Mouse (Mus musculus) forebrain, embryonic 10.5 days (tissue): ENCODE measurements around the gene Gna12. TPM values are rescaled to one million over a fixed set of nuclear protein-coding genes. Genes with fewer than 3 reads are reported as not detected.

ENCODE experiments used
- DNase-seq: peaks from one replicate; pipeline ENCODE4 v3.0.0-alpha.2; 2017; ENCODE audit warnings: low spot score; ENCODE audit errors: extremely low spot score
- H3K27ac ChIP-seq: fragments of 300-500 bp; sonication (generic); 2 replicates; pipeline ENCODE4 v1.5.1; 2016; ENCODE audit warnings: mild to moderate bottlenecking
- H3K27me3 ChIP-seq: fragments of 300-500 bp; sonication (generic); 2 replicates; pipeline ENCODE4 v1.6.1; 2016; ENCODE audit warnings: mild to moderate bottlenecking; ENCODE audit not compliant: poor library complexity, severe bottlenecking
- H3K36me3 ChIP-seq: fragments of 300-500 bp; sonication (generic); replicated peaks from 2 replicates; pipeline ENCODE4 v1.6.1; 2016; ENCODE audit warnings: mild to moderate bottlenecking, moderate library complexity
- H3K4me1 ChIP-seq: fragments of 300-500 bp; sonication (generic); 2 replicates; pipeline ENCODE4 v1.6.1; 2016
- H3K4me3 ChIP-seq: fragments of 300-500 bp; sonication (generic); 2 replicates; pipeline ENCODE4 v1.5.1; 2016; ENCODE audit warnings: mild to moderate bottlenecking, moderate library complexity
- H3K9me3 ChIP-seq: fragments of 300-500 bp; sonication (generic); 2 replicates; pipeline ENCODE4 v1.6.1; 2016; ENCODE audit warnings: mild to moderate bottlenecking, moderate library complexity
- WGBS: fragments of 180-500 bp; shearing (Covaris S2); methylation state at CpG from one replicate; pipeline ENCODE4 v1.1.7; 2016; 5-methylcytosine and 5-hydroxymethylcytosine counted together
- polyA plus RNA-seq: library from polyadenylated mRNA; unstranded; fragments of >200 nt; fragmentation: Nextera tagmentation; extraction: Ambion mirVana; gene quantifications from 2 replicates; pipeline ENCODE4 v1.2.1, GENCODE M21; 2016

Gene Gna12
- polyA plus RNA-seq, 1 experiment from 2014 or later: 7.6 TPM

DNA sequence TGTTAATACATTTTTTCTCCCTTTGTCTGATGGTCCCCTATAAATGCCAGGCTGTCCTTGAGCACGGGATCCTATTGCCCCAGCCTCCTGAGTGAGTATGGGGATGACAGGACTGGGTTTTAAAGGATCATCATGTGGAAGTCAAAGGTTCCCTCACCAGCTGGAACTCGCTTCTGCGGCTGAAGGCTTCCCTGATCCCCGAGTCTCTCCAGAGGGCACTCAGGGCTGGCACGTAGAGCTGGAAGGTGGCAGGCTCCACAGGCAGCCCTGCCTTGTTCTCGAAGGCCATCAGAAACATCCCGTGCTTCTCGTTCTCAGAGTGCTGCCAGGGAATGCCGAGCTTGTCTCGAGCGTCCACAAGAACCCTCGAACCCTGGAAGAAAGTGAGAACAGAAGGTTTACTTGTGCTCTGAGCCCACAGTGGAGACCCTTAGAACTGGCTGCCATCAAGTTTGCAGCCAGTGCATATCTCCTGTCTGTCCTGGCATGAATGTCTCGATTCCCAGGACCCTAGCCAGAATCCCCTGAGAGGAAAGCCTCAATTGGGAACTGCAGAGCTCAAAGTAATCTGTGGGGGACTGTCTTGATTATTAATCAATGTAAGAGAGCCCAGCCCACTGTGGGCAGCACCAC lies 44.9 kb downstream of the Gna12 start:
- DNase-seq: no peak
- Histone ChIP-seq H3K27me3 (no peaks in the 10 kb centered on the region), H3K9me3 (no peaks in the 10 kb centered on the region), H3K27ac (no peak overlapping the region), H3K4me1 (peaks cover 15% of the 10 kb centered on the region), H3K36me3 (peaks cover 55% of the 10 kb centered on the region), H3K4me3 (no peak overlapping the region)
- 93% methylated on average over 13 of the region's 13 CpGs for WGBS

DNA sequence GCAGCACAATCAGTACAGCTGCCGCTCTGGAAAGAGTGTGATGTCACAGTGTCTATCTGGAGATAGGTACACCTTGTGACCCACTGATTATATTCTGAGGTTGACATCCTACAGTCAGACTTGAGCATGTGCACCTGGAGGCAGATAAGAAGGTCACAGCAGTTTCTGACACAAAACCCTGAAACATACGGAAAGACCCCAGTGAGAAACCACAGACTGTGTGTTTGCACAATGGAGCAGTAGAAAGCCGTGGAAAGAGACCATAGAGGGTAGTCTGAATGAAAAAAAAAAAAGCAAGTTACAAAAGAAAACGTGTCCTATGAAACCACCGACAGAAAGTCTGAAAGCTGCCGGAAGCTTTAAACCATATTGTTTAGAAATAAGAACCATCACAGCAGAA lies 45.9 kb downstream of the Gna12 start:
- H3K27ac ChIP-seq: no peak overlapping the region
- peaks cover 6% of the 10 kb centered on the region; the same call in 1 of the 2 replicates for H3K4me1 ChIP-seq
- WGBS: 91% methylated on average over 6 of the region's 6 CpGs
- peaks cover 64% of the 10 kb centered on the region for H3K36me3 ChIP-seq
- no peak for DNase-seq
- H3K27me3 ChIP-seq: no peaks in the 10 kb centered on the region
- H3K4me3 ChIP-seq: no peak overlapping the region
- no peaks in the 10 kb centered on the region for H3K9me3 ChIP-seq

DNA sequence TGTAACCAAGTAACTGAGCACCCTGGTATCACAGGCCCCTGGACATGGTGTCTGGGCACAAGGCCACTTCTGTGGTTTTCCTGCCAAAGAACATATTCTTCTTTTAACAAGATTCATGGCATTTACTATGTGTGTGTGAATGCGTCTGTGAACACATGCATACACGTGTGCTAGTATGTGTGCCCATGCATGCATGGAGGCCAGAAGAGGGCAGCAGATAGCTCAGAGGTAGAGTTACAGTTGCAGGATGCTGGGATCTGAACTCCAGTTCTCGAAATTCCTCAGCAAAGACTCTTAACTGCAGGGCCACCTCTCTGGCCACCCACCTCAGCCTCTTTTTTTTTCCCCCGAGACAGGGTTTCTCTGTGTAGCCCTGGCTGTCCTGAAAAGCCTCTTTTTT lies 46.7 kb downstream of the Gna12 start:
- no peak for DNase-seq
- WGBS: 92% methylated on average over 4 of the region's 4 CpGs
- Histone ChIP-seq H3K4me1 (no peaks in the 10 kb centered on the region), H3K27me3 (no peaks in the 10 kb centered on the region), H3K4me3 (no peak overlapping the region), H3K27ac (no peak overlapping the region), H3K9me3 (no peaks in the 10 kb centered on the region), H3K36me3 (peaks cover 68% of the 10 kb centered on the region)

DNA sequence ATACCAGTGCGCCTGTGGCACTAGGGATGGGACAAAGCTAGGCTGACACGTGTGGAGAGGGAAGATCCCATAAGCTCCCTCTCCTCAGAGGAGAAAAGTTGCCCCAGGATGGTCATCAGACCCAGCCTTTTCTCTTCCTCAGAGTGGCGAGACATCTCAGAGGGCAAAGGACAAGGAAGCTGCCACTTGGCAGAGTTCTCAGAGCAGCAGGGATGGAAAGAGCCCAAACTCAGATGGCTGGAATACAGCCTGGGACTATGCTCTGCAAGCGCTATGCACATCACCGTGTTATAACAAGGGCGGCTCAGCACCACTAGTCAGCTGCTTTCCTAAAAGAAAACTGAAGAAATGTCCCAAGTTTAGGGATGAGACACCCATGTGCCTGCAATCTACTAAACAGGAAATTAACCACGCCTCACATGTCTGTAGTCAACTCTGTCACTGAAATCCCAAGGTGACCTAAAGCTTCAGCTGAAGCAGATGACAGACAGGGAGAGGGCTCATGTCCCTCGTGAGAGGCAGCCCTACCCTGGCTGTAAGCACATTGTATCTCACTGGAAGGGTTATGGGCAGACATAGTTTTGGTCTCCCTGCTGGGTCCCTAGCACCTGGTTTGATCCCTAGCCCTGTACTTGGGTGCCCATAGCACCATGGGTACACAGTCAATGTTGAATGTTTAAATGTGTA lies 48.2 kb downstream of the Gna12 start:
- Histone ChIP-seq H3K36me3 (peaks cover 79% of the 10 kb centered on the region), H3K4me1 (peaks cover under 1% of the 10 kb centered on the region; the same call in 1 of the 2 replicates), H3K27me3 (no peaks in the 10 kb centered on the region), H3K4me3 (no peak overlapping the region), H3K9me3 (no peaks in the 10 kb centered on the region), H3K27ac (no peak overlapping the region)
- 91% methylated on average over 8 of the region's 8 CpGs for WGBS
- no peak for DNase-seq

DNA sequence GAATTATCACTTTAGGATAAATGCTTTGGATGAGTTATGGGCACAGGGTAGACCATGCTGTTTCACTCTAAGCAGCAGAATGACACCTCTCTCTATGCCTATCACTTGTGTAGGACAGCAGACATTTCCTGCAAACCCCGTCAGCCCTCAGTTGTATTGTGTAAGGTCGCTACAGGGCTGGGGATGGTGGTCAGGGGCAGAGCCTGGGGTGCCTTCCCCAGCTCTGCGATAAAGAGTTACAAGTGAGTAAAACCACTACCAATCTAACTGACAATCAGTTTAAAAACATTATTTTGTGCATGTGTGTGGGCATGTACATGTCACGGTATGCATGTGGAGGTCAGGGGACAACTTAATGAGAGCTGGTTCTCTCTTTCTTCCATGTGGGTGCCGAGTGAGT lies 49.1 kb downstream of the Gna12 start:
- no peaks in the 10 kb centered on the region for H3K27me3 ChIP-seq
- no peaks in the 10 kb centered on the region for H3K9me3 ChIP-seq
- no peak overlapping the region for H3K27ac ChIP-seq
- H3K36me3 ChIP-seq: peaks cover 79% of the 10 kb centered on the region
- DNase-seq: no peak
- 88% methylated on average over 5 of the region's 5 CpGs for WGBS
- H3K4me3 ChIP-seq: no peak overlapping the region
- H3K4me1 ChIP-seq: peaks cover 9% of the 10 kb centered on the region

DNA sequence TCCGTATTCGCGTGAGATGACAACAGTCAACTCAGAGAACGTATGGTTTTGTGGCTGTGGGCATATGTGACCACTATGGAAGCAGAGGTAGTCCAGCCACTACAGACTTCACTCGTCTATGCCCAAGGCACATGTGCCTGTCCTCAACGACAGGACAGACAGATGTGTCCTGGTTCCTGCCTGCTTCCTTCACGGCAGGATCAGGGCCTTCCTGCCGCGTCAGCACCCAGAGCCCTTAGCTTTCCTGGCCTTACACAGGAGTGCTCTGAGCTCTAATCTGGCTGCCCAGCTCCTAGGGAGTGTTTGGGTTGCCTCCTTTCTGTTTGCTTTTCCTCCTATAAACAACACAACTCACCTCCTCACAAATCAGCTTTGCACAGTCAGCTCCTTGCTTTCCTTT lies 53.3 kb downstream of the Gna12 start:
- peaks cover 20% of the 10 kb centered on the region for H3K4me1 ChIP-seq
- H3K9me3 ChIP-seq: no peaks in the 10 kb centered on the region
- DNase-seq: no peak
- H3K4me3 ChIP-seq: no peak overlapping the region
- H3K27me3 ChIP-seq: no peaks in the 10 kb centered on the region
- peaks cover 46% of the 10 kb centered on the region for H3K36me3 ChIP-seq
- no peak overlapping the region for H3K27ac ChIP-seq
- WGBS: 88% methylated on average over 9 of the region's 9 CpGs

DNA sequence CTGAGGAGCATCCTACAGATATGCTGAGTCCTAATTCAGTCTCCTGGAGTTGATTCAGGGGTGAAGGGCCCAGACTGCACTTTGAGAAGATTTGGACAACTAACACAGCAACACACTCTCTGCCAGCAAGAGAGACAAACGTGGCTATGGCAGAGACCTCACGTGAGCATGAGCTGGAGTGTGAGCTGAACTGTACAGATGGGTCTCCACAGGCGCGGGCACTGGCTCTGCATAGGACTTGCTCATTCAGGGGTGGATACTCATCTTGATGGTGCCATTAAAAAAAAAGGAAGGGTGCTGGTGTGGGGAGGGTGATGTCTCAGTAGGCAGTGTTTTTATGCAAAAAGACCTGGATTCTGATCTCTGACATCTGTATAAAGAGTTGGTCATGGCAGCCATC lies 55.1 kb downstream of the Gna12 start:
- WGBS: 89% methylated on average over 4 of the region's 4 CpGs
- peaks cover 28% of the 10 kb centered on the region for H3K36me3 ChIP-seq

DNA sequence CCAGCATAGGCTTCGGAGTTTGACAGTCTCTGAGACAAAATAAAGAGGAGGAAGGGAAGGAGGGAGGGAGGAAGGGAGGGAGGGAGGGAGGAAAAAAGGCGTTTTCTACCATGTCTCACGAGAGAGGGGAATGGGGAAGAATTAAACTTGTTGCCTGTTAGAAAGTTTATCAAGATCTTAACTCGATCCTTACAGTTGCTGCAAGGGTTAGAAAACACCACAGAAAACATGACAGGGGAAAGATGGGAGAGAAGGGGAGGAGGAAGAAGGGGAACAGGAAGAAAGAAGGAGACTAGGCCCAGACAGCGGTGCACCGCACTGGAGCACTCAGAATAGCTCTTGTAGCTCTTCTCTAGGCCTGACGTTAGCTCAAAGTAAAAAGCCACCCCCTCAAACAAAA lies 58.1 kb downstream of the Gna12 start:
- WGBS: 84% methylated on average over 7 of the region's 7 CpGs
- Histone ChIP-seq H3K9me3 (no peaks in the 10 kb centered on the region), H3K4me3 (no peak overlapping the region), H3K27ac (peak overlapping the region; percentile 62; the same call in 1 of the 2 replicates), H3K36me3 (peaks cover 7% of the 10 kb centered on the region; the same call in 1 of the 2 replicates), H3K27me3 (no peaks in the 10 kb centered on the region), H3K4me1 (peaks cover 50% of the 10 kb centered on the region)
- no peak for DNase-seq

More for the DNA sequence above, 55.1 kb downstream of the Gna12 start:
- Histone ChIP-seq H3K27ac (no peak overlapping the region), H3K27me3 (no peaks in the 10 kb centered on the region), H3K4me3 (no peak overlapping the region), H3K4me1 (peaks cover 30% of the 10 kb centered on the region), H3K9me3 (no peaks in the 10 kb centered on the region)
- DNase-seq: no peak

DNA sequence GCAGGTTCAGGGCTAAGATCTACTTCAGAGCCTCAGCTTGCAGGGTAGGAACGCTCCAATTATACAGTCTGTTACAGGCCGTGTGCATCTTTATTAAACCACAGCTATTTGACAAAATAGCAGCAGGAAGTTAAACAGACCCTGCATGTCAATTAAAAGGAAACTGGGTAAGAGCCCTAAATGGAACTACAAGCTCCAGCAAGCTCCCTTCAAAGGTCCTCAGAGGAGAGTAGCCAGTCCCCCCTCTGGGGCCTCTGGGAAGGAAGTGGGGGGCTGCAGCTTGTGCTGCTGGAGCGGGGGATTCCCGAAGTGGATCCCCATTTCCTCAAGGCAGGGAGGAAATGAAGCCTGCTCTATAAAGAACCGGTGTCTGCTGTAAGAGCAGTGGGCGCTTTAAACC lies 58.6 kb downstream of the Gna12 start:
- Histone ChIP-seq H3K27me3 (no peaks in the 10 kb centered on the region), H3K36me3 (peaks cover 7% of the 10 kb centered on the region; the same call in 1 of the 2 replicates), H3K4me1 (peaks cover 46% of the 10 kb centered on the region), H3K9me3 (no peaks in the 10 kb centered on the region), H3K27ac (peak overlapping the region; percentile 62), H3K4me3 (no peak overlapping the region)
- 77% methylated on average over 6 of the region's 6 CpGs for WGBS
- no peak for DNase-seq

DNA sequence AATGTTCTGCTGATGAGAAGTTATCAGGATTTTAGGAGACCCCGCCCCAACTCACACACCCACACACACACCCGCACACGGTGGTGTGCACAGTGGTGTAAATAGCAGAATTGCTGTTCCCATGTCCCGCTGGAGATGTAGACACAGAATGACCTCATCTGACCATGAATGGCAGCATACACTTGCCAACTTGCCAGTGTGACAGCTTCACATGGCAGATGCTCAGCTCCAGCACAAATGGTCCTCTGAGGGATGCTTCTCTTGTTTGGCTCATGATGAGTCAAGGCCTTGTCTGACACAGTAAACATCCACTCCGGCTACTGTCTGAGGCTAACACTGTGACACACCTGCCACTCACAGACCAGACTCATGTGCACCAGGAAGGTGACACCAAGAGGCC lies 61.9 kb downstream of the Gna12 start:
- 92% methylated on average over 5 of the region's 5 CpGs for WGBS
- DNase-seq: no peak
- no peaks in the 10 kb centered on the region for H3K27me3 ChIP-seq
- H3K4me3 ChIP-seq: no peak overlapping the region; the same call in 1 of the 2 replicates
- H3K9me3 ChIP-seq: no peaks in the 10 kb centered on the region
- peaks cover 37% of the 10 kb centered on the region for H3K4me1 ChIP-seq
- peak overlapping the region; percentile 88 for H3K27ac ChIP-seq
- peaks cover 2% of the 10 kb centered on the region for H3K36me3 ChIP-seq

DNA sequence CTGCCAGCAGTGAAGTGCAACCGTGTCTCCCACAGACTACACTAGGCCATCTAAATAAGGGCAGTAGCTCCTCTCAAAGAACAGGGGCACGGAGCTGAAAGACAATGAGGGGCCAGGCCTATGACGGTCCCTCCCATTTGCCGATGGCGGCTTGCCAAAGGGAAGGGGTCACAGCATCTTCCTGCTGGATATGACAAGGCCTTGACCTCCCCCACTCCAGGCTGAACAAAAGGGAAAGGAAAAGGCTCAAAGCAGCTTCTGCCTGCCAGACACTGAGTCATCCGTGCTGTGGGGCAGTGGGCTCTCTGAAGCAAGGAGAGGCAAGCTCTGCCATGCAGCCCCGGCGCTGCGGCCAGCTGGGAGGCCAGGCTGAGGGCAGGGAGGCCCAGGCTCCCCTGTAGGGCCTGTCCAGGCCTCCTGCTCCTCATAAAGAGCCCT lies 62.5 kb downstream of the Gna12 start:
- H3K4me3 ChIP-seq: peak overlapping the region; percentile 5; the same call in 1 of the 2 replicates
- DNase-seq: peak; percentile 43
- peaks cover 2% of the 10 kb centered on the region for H3K36me3 ChIP-seq
- WGBS: 36% methylated on average over 9 of the region's 9 CpGs
- H3K9me3 ChIP-seq: no peaks in the 10 kb centered on the region
- H3K27me3 ChIP-seq: no peaks in the 10 kb centered on the region
- H3K4me1 ChIP-seq: peaks cover 37% of the 10 kb centered on the region
- H3K27ac ChIP-seq: peak overlapping the region; percentile 88

DNA sequence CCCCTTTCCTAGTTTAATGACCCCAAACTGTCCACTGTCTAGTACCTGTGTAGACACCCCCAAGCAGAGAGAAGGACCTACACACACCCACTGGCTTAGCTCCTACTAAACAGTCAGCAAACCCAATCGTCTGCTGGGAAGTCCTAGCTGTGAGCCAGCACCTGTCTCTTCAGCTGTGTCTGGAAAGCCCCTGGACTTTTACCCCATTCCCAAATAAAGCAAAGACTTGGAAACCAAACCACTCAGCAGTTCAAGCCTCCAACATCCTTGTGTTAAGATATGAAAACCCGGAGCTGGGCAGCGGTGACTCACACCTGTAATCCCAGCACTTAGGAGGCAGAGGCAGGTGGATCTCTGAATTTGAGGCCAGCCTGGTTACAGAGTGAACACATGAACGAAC lies 63.7 kb downstream of the Gna12 start:
- H3K36me3 ChIP-seq: peaks cover 13% of the 10 kb centered on the region
- peak overlapping the region; percentile 11; the same call in 1 of the 2 replicates for H3K27ac ChIP-seq
- no peaks in the 10 kb centered on the region for H3K27me3 ChIP-seq

DNA sequence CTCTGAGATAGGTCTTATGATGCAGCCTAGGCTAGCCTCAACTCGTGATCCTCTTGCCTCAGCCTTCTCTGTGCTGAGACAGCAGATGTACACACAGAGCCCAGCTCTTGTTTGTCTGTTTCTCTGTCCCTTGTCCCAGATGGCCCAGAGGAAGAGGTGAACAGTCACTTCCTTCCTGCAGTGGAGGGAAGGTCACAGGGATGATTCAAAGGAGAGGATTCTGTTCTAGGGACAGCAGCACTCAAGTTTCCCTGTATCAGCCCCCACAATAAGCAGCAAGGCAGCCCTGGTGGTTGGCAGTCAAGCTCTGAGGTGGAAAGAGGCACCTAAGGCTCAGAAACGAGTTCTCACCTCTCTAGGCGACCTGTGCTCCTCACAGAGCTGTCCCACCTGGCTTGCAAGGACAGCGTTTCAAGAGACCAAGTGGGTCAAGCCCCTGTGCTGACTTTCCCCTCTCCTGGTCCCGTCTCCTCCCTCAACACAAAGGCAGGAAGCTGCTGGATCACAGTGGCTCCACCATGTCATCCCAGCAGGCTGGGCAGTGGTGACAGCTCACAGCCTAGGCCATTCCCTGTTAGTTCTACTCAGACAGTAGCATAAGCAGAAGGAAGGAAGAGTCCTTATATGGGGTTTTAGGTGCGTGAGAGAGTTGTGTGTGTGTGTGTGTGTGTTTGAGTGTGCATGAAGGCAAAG lies 65.2 kb downstream of the Gna12 start:
- Histone ChIP-seq H3K4me1 (peaks cover 20% of the 10 kb centered on the region), H3K27me3 (no peaks in the 10 kb centered on the region), H3K36me3 (peaks cover 27% of the 10 kb centered on the region), H3K4me3 (no peak overlapping the region), H3K27ac (peak overlapping the region; percentile 65), H3K9me3 (no peaks in the 10 kb centered on the region)
- no peak for DNase-seq
- WGBS: 78% methylated on average over 6 of the region's 6 CpGs

More for the DNA sequence above, 63.7 kb downstream of the Gna12 start:
- DNase-seq: no peak
- Histone ChIP-seq H3K4me3 (no peak overlapping the region), H3K9me3 (no peaks in the 10 kb centered on the region), H3K4me1 (peaks cover 27% of the 10 kb centered on the region)
- WGBS: 88% methylated on average over 4 of the region's 4 CpGs
